Mouse (Mus musculus) cerebellum, adult 11-12 months (tissue): ENCODE measurements around the gene Lrrc39.

Experiments
- DNase-seq: peaks from one replicate; pipeline ENCODE4 v3.0.0; 2022

The Lrrc39 gene

GRCm38 (mm10) chr3:116614295-116614892, 51.6 kb downstream of the Lrrc39 start, which contains the start of gene Trmt13:
Gene Trmt13 (minus strand): TSS chr3:116614587.
- DNase-seq, result no peak

GRCm38 (mm10) chr3:116615318-116616068, 52.7 kb downstream of the Lrrc39 start:
- DNase-seq, result no peak

- DNase-seq, result no peak
Measured at GRCm38 (mm10) chr3:116618855-116619254, 56.1 kb downstream of the Lrrc39 start.

- DNase-seq, result no peak
Measured at GRCm38 (mm10) chr3:116620636-116621370, 58.0 kb downstream of the Lrrc39 start.

GRCm38 (mm10) chr3:116622641-116623040, 59.9 kb downstream of the Lrrc39 start:
- DNase-seq, result no peak

GRCm38 (mm10) chr3:116631459-116631858, 68.7 kb downstream of the Lrrc39 start:
- no peak for DNase-seq
